Mouse (Mus musculus): ENCODE measurements around the gene Naa38. TPM values are rescaled to one million over a fixed set of nuclear protein-coding genes. Genes with fewer than 3 reads are reported as not detected.

The Naa38 gene
- total RNA-seq, 2 experiments from 2014 or later, result 85.4 to 91.7 TPM

GRCm38 (mm10) chr11:69398486-69399200 is 3.4 kb downstream of the Naa38 start:
- intact Hi-C loops (cut with DNase I), result loop anchor here (2.0 kb wide), 1 partner anchor 20 kb away; no protein-coding TSS in a partner anchor

DNA sequence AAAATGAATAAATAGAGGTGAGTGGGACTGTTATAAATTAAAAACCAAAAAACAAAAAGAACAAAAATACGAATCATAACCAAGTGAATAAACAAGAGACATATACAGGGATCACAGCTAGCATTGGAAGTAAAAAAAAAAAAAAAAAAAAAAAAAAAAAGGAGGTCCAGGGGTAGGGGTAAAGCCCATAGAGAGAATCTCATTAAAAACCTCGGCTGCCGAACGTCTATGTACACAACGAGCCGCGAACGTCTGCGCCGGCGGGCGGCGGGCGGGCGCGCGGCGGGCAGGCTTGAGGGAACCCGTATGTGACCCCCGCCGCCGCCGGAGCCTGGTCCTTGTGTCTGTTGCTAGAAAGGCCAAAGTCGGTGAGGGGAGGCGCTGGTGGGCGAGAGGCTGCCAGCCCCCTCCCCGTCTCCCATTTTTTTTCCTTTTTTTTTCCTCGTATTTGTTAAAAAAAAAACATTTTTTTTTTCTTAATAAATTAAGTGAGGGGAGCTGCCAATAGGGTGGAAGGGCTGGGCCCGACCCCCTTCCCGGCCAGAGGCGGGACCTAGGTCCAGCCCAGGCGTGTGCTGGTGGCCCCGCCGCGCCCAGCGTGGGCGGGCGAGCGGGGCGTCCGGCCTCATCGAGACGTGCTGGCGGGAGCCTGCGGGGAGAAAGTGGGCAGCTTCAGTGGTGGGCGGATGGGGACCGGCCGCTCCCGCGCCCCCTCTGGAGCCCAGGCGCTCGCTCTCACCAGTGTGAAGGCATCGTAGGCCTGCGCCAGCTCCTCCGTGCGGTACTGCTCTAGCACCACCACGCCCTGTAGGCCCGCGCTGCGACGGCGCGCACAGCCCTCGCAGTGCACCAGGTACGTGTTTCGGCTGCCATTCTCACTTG is 4.2 kb downstream of the Naa38 start:
- peak; percentile 35 to 57 for DNase-seq
- intact Hi-C loops (cut with DNase I), result loop anchor here (2.0 kb wide), 3 partner anchors 19 to 115 kb away; no protein-coding TSS in a partner anchor

More at GRCm38 (mm10) chr11:69398486-69399200, 3.4 kb downstream of the Naa38 start:
- DNase-seq, result peak in 1 of 2 experiments; percentile 16

DNA sequence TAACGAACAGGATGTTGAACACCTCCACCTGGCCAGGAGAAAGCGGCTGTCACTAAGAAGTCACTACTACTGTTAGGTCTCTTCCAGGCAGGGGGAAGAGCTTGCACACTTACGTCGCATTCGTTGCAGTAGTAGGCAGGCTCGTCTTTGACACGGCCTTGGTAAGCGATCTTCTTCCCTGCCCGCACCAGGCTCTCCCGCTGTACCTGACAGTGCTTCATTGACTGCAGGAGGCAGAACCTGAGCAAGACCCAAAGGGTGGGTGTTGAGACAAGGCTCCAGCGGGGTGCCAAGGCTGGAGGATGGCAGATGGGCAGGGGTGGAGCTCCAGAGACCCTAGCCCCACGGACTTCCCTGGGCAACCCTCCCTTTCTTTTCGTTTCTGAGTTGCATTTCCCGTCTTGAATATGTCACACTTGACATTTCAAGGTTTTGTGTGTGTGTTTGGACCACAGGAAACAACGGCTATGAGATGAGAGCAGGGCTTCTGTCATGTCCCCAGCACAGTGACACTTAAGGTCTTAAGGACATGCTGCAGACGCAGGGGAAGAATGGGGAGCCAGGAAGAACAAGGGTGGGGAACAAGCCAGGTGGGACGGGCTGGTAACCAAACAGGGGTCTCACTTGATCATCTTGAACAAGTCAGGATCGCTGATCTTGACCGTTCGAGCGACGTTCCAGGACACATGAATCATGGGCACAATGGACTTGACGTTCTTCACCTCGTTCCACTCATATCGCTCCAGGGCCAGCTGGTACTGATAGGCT is 5.0 kb downstream of the Naa38 start:
- peak in 1 of 2 experiments; percentile 4 for DNase-seq
- intact Hi-C loops (cut with DNase I), result loop anchor here (2.0 kb wide), 2 partner anchors 31 to 115 kb away; no protein-coding TSS in a partner anchor

DNA sequence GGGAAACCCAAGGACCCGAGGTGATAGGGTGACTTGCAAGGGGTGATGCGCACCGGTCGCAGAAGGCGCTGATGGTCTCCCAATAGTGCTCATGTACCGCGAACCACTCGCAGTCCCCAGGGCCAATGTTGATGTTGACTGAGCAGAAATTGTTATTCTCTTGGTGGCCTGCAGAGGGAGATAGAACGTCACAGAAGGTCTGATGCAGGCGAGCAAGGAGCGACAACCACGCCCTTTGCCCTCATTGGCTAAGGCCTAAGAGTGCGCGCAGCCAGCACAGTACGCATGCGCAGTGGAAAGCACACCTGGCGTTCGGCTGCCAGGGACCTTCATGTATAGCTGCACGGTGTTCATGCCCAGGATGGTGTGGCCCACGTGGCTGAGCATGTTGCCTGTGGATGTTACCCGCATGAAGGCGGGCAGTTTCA is 5.9 kb downstream of the Naa38 start:
- peak; percentile 84 to 91 for DNase-seq

DNA sequence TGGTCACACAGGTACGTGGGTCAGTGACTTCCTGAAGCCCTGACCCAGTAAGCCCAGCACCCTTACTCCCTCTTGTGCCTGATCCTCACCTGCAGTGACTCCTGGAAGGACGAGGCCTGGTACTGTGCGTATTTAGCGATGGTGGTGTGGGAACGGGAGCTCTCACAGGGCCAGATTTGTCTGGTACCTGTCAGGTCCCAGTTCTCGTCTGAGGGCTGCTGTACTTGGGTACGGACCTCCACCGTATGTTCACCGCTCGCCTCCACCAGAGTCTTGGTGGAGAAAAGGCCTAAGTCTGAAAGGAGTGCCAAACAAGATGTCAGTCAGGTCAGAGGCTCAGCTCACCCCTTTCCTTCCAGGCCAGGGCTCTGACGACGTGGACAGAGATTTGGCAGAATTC is 6.7 kb downstream of the Naa38 start:
- intact Hi-C loops (cut with DNase I), result loop anchor here (2.0 kb wide), 2 partner anchors 29 to 113 kb away; no protein-coding TSS in a partner anchor
- DNase-seq, result no peak

More for the DNA sequence above, 5.9 kb downstream of the Naa38 start:
- intact Hi-C loops (cut with DNase I), result loop anchor here (2.0 kb wide), 2 partner anchors 30 to 114 kb away; no protein-coding TSS in a partner anchor

- intact Hi-C loops (cut with DNase I), result no loop called here
- peak in 1 of 2 experiments; percentile 4 for DNase-seq
These were observed 8.7 kb downstream of the Naa38 start for GRCm38 (mm10) chr11:69403691-69404594.

- DNase-seq, result peak in 1 of 2 experiments; percentile 5
- intact Hi-C loops (cut with DNase I), result no loop called here
These were observed 9.5 kb downstream of the Naa38 start for GRCm38 (mm10) chr11:69404595-69405396.

- DNase-seq, result no peak
- intact Hi-C loops (cut with DNase I), result loop anchor here (2.0 kb wide), 1 partner anchor 17 kb away; no protein-coding TSS in a partner anchor
These were observed 10.3 kb downstream of the Naa38 start for GRCm38 (mm10) chr11:69405397-69406200.

- intact Hi-C loops (cut with DNase I), result loop anchor here (2.0 kb wide), 1 partner anchor 17 kb away; no protein-coding TSS in a partner anchor
- DNase-seq, result no peak
These were observed 11.0 kb downstream of the Naa38 start for GRCm38 (mm10) chr11:69406282-69406681.

GRCm38 (mm10) chr11:69406867-69407723 is 11.8 kb downstream of the Naa38 start:
- intact Hi-C loops (cut with DNase I), result loop anchor here (2.0 kb wide), 1 partner anchor 16 kb away; no protein-coding TSS in a partner anchor
- no peak for DNase-seq

- intact Hi-C loops (cut with DNase I), result loop anchor here (2.0 kb wide), 1 partner anchor 15 kb away; no protein-coding TSS in a partner anchor
- DNase-seq, result no peak
These were observed 12.4 kb downstream of the Naa38 start for GRCm38 (mm10) chr11:69407724-69408004.

DNA sequence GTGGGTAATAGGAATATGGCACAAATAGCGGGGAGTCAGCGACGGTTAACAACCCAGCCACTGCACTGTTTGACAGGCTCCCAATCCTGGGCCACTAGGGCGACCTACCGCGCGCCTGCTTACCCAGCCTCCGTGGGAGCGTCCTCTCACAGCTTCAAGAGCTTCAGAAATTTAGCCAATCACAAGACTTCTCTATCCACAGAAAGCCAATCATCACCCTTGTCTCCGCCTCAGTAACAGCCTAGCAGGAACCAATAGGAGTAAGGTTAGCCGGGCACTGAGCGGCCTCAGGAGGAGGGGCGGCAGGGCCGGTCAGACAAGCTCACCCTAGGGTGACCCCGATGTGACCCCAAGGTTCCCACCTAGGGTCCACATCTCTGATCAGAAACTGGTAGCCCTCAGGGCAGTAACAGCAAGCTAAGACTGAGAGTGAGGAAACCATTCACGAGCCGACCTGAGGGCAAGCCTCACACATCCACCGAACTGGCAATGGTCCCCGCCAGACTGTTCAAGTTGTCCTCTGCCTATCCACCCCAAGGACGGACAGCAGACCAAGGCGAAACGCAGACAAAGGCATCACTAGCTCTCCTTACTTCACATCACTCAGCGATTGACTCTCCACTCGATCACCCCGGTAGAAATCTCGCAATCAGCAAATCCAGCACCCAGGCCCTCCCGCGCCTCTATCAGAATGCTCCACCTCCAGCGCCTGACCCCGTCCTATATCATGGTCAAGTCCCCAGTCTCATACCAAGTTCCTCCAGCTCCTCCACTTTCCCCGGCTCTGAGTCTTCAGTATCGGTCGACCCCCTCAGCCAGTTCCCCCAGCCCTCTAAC is 13.5 kb downstream of the Naa38 start:
- intact Hi-C loops (cut with DNase I), result no loop called here

GRCm38 (mm10) chr11:69409378-69410044 is 14.2 kb downstream of the Naa38 start:
- intact Hi-C loops (cut with DNase I), result loop anchor here (1.0 to 10.0 kb wide), 3 partner anchors 9 to 315 kb away; partner anchors contain the start of gene Per1
- peak; percentile 86 to 90 for DNase-seq

More for the DNA sequence above, 13.5 kb downstream of the Naa38 start:
- peak; percentile 75 to 80 for DNase-seq

GRCm38 (mm10) chr11:69410045-69410309 is 14.7 kb downstream of the Naa38 start:
- no peak for DNase-seq
- intact Hi-C loops (cut with DNase I), result loop anchor here (1.0 to 10.0 kb wide), 3 partner anchors 8 to 315 kb away; partner anchors contain the start of gene Per1

All from heart, postnatal 14 days (tissue).